Mouse (Mus musculus): Measurements from ENCODE around the gene Zfr. TPM values are rescaled to one million over a fixed set of nuclear protein-coding genes. Genes with fewer than 3 reads are reported as not detected.
"Not testable (repeated sequence)": the region's sequence is repeated elsewhere in the genome, so short reads cannot be mapped to it uniquely, and the experiment has no call there.

The Zfr gene
- polyA plus RNA-seq, 1 experiment from 2014 or later, result 85.9 TPM

DNA sequence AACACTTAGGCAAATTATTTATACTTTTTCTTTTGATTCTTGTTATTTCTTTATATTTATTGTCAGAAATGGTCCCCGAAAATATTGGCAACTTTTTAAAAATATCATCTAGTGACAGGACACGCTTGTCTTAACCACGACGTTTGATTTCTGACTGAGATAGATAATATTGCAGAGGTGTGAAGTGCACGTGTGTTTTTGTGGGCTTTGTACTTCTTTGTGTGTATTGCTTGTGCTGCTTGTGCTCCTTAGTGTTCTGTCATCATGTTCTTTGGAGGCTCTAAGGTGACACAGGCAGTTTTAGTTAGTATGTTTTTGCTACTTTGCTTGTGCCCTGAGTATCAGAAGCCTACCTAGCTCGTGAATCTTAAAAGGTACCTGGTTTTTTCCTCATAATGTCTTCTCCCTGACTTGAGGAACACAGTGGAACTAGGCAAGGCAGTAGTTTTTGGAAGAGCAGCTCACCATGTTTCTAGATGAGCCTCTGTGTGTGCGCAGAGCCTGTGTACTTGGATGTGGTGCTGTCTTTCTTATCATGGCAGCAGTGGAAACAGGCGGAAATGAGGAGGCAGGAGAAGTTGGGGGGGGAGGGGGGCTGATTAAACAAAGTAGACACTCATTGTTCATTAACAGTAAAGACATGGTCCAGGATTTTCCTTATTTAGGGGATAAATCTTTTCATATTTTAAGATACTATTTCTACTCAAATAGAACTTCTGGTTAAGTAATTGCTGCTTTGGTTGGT, 23.5 kb downstream of the Zfr start:
- Histone ChIP-seq H3K4me2 (ENCODE audit: low read depth, low read length) (no peak overlapping the region), H3K27ac (ENCODE audit: low read length) (no peak overlapping the region), H3K9me3 (replicated peaks; ENCODE audit: control insufficient read depth, low read length) (no peaks in the 10 kb centered on the region), H3K4me1 (ENCODE audit: control insufficient read depth, insufficient read depth, low read length) (no peaks in the 10 kb centered on the region), H3K27me3 (ENCODE audit: control insufficient read depth, insufficient read depth, low read length) (no peaks in the 10 kb centered on the region), H3K4me3 (replicated peaks; ENCODE audit: low read length) (no peak overlapping the region), H3K9ac (ENCODE audit: low read length) (no peak overlapping the region), H3K36me3 (ENCODE audit: control insufficient read depth, insufficient read depth, low read length) (peaks cover 3% of the 10 kb centered on the region; the same call in 1 of the 2 replicates)
- 80% methylated on average over 8 of the region's 8 CpGs for WGBS
- no peak for ATAC-seq (ENCODE audit: insufficient read depth, low FRiP score)

DNA sequence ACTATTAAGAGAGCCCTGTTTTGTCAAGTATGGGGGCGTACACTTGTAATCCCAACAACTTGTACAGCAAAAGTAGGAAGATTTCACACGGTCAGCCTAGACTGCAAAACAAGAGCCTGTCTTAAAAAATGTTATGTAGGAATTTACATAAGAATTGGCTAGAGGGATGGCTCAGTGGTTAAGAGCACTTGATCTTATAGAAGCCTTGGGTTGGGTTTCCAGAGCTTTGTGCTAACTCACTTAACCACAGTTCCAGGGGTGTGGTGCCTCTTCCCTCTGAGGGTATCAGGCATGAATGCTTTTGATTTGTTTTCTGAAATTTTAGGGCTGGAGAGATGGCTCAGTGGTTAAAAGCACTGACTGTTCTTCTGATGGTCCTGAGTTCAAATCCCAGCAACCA, 29.8 kb downstream of the Zfr start:
- Histone ChIP-seq H3K36me3 (ENCODE audit: control insufficient read depth, insufficient read depth, low read length) (peaks cover 18% of the 10 kb centered on the region; the same call in 1 of the 2 replicates), H3K4me3 (replicated peaks; ENCODE audit: low read length) (no peak overlapping the region), H3K9ac (ENCODE audit: low read length) (no peak overlapping the region), H3K4me1 (ENCODE audit: control insufficient read depth, insufficient read depth, low read length) (no peaks in the 10 kb centered on the region), H3K27me3 (ENCODE audit: control insufficient read depth, insufficient read depth, low read length) (no peaks in the 10 kb centered on the region), H3K27ac (ENCODE audit: low read length) (no peak overlapping the region), H3K4me2 (ENCODE audit: low read depth, low read length) (no peak overlapping the region), H3K9me3 (replicated peaks; ENCODE audit: control insufficient read depth, low read length) (no peaks in the 10 kb centered on the region)
- WGBS, result 96% methylated on average over 2 of the region's 2 CpGs
- no peak for ATAC-seq (ENCODE audit: insufficient read depth, low FRiP score)

DNA sequence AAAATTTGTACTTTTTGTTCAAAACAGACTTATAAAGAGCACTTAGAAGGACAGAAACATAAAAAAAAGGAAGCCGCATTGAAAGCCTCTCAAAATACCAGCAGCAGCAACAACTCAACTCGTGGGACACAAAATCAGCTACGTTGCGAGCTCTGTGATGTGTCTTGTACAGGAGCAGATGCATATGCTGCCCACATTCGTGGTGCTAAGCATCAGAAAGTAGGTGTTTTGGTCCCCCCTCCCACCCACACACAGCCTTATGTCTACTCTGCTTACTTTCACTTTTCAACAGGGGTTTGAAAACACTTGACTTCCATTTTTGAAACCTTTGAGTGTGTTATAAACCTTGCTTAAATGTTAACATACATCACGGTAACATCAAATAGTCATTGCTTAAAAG, 31.9 kb downstream of the Zfr start:
- no peak overlapping the region for H3K27ac ChIP-seq (ENCODE audit: low read length)
- no peak overlapping the region for H3K4me3 ChIP-seq (replicated peaks; ENCODE audit: low read length)
- no peak overlapping the region for H3K9ac ChIP-seq (ENCODE audit: low read length)
- H3K4me2 ChIP-seq (ENCODE audit: low read depth, low read length), result no peak overlapping the region
- H3K4me1 ChIP-seq (ENCODE audit: control insufficient read depth, insufficient read depth, low read length), result no peaks in the 10 kb centered on the region
- no peak for ATAC-seq (ENCODE audit: insufficient read depth, low FRiP score)
- peaks cover 22% of the 10 kb centered on the region; the same call in 1 of the 2 replicates for H3K36me3 ChIP-seq (ENCODE audit: control insufficient read depth, insufficient read depth, low read length)
- H3K9me3 ChIP-seq (replicated peaks; ENCODE audit: control insufficient read depth, low read length), result no peaks in the 10 kb centered on the region
- no peaks in the 10 kb centered on the region for H3K27me3 ChIP-seq (ENCODE audit: control insufficient read depth, insufficient read depth, low read length)
- 82% methylated on average over 6 of the region's 6 CpGs for WGBS

DNA sequence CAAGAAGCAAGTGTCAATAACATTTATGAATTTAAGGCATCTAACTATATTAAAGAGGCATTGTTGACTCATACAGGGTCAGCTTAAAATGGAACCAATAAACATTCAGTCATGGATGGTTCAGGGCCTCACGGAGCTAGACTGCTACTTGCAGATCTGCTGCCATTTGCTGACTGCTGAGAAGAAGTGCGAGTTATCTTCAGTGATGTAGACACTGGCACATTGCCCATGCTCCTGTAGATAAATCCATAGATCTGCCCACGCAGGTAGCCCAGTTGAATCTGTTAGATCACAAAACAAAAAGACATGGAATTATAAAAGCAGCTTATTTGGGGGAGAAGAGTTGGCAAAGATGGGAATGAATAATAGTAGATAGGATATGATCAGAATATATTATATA, 36.1 kb downstream of the Zfr start:
- WGBS, result 77% methylated on average over 3 of the region's 3 CpGs
- Histone ChIP-seq H3K27ac (ENCODE audit: low read length) (no peak overlapping the region), H3K4me1 (ENCODE audit: control insufficient read depth, insufficient read depth, low read length) (no peaks in the 10 kb centered on the region), H3K9me3 (replicated peaks; ENCODE audit: control insufficient read depth, low read length) (no peaks in the 10 kb centered on the region), H3K36me3 (ENCODE audit: control insufficient read depth, insufficient read depth, low read length) (peaks cover 24% of the 10 kb centered on the region), H3K27me3 (ENCODE audit: control insufficient read depth, insufficient read depth, low read length) (no peaks in the 10 kb centered on the region), H3K9ac (ENCODE audit: low read length) (no peak overlapping the region), H3K4me3 (replicated peaks; ENCODE audit: low read length) (no peak overlapping the region), H3K4me2 (ENCODE audit: low read depth, low read length) (no peak overlapping the region)
- ATAC-seq (ENCODE audit: insufficient read depth, low FRiP score), result no peak

DNA sequence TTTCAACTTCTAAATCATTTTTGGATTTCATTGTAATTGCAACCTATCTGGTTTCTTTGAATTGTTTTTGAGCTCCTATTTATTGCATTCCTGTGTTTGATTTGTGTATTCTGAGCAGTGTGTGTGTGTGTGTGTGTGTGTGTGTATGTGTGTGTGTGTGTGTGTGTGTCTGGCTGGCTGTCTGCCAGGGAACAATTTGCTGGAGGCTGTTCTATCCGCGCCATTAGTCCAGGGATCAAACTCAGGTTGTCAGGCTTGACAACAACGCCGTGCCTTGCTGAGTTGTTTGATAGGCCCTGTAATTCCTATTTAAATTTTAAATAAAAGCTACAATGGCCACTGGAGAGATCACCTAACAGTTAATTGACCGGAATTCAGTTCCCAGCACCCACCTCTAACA, 60.5 kb downstream of the Zfr start:
- ATAC-seq (ENCODE audit: insufficient read depth, low FRiP score), result no peak
- Histone ChIP-seq H3K27me3 (ENCODE audit: control insufficient read depth, insufficient read depth, low read length) (no peaks in the 10 kb centered on the region), H3K9me3 (replicated peaks; ENCODE audit: control insufficient read depth, low read length) (no peaks in the 10 kb centered on the region), H3K4me3 (replicated peaks; ENCODE audit: low read length) (no peak overlapping the region), H3K27ac (ENCODE audit: low read length) (no peak overlapping the region), H3K9ac (ENCODE audit: low read length) (no peak overlapping the region), H3K4me1 (ENCODE audit: control insufficient read depth, insufficient read depth, low read length) (no peaks in the 10 kb centered on the region), H3K4me2 (ENCODE audit: low read depth, low read length) (no peak overlapping the region), H3K36me3 (ENCODE audit: control insufficient read depth, insufficient read depth, low read length) (peaks cover 27% of the 10 kb centered on the region; the same call in 1 of the 2 replicates)
- WGBS, result 84% methylated on average over 5 of the region's 5 CpGs

DNA sequence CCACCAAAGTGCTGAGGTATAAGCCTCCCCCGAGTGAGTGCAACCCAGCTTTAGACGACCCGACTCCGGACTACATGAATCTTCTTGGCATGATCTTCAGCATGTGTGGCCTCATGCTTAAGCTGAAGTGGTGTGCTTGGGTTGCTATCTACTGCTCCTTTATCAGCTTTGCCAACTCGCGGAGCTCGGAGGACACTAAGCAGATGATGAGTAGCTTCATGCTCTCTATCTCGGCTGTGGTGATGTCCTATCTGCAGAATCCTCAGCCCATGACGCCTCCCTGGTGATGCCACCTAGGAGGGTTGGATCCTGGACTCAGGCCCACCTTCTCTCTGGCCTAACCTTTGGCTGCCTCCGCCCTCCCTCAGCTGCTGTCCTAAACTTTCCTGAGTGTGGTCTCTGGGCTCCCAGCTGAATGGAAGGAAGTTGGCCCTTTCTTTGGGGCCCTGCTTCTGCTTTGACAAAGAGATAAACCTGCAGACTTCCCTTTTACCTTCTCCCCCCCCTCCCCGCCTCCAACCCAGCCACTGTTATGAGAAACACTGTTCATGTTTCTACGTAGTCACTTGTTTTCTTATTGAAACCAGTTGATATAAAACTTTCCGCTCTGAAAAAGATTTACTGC, 63.7 kb downstream of the Zfr start:
- not testable (repeated sequence) for H3K27me3 ChIP-seq (ENCODE audit: control insufficient read depth, insufficient read depth, low read length); H3K9ac ChIP-seq (ENCODE audit: low read length); H3K27ac ChIP-seq (ENCODE audit: low read length); H3K9me3 ChIP-seq (replicated peaks; ENCODE audit: control insufficient read depth, low read length); ATAC-seq (ENCODE audit: insufficient read depth, low FRiP score); H3K4me3 ChIP-seq (replicated peaks; ENCODE audit: low read length); H3K4me1 ChIP-seq (ENCODE audit: control insufficient read depth, insufficient read depth, low read length); H3K4me2 ChIP-seq (ENCODE audit: low read depth, low read length)
- H3K36me3 ChIP-seq (ENCODE audit: control insufficient read depth, insufficient read depth, low read length), result peaks cover 15% of the 10 kb centered on the region; the same call in 1 of the 2 replicates
- WGBS, result 88% methylated on average over 13 of the region's 13 CpGs

DNA sequence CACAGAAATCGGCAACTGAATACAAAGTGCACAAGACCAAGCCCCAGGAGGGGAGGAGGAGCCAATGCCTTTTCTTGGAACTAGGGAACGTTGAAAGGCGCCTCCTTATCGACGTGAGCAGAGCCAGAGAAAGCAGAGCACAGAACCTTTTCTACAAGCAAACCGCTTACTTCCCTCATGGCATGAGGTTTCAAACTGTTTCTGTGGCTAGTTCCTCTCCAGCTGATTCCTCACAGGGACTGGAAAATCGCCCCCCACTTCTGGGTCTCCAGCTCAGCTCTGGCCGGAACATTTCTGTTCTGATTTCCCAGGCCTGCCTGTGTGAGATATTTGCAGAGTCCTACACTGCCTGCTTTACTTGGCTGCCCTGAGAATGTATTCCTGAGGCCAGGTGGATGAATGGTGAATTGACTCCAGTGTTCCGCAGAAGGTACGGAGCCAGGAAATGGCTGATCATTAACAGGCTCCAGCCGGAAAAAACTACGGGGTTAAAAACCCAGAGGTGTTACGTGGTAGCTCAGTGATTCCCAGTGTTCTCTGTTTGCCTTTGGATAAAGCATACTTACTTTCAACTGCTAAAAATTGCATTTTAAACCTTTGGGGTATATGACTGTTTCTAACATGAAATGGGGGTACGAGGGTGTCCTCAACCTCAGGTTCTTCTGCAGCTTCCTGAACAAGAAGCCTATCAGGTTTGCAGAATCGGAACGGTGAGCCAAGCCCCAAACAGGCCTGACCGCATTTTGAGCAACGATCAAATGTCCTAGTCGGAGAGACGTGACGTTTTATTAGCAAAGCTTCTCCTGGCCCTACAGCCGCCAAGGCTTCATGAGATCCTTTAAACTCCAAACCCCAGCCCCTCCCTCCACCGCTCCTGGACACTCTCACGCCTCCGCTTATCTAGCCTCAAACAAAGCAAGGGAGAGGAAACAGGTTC, 76.5 kb downstream of the Zfr start:
- 19% methylated on average over 25 of the region's 25 CpGs for WGBS
- H3K4me1 ChIP-seq (ENCODE audit: control insufficient read depth, insufficient read depth, low read length), result peaks cover 20% of the 10 kb centered on the region
- H3K9ac ChIP-seq (ENCODE audit: low read length), result peak overlapping the region; percentile 61
- H3K9me3 ChIP-seq (replicated peaks; ENCODE audit: control insufficient read depth, low read length), result no peaks in the 10 kb centered on the region
- peak overlapping the region; percentile 94 for H3K27ac ChIP-seq (ENCODE audit: low read length)
- H3K27me3 ChIP-seq (ENCODE audit: control insufficient read depth, insufficient read depth, low read length), result no peaks in the 10 kb centered on the region
- ATAC-seq (ENCODE audit: insufficient read depth, low FRiP score), result peak; percentile 74
- H3K36me3 ChIP-seq (ENCODE audit: control insufficient read depth, insufficient read depth, low read length), result 0 out of 2 replicates have a peak, but pooled peaks cover 4% of the 10 kb centered on the region
- peak overlapping the region; percentile 49 for H3K4me2 ChIP-seq (ENCODE audit: low read depth, low read length)
- H3K4me3 ChIP-seq (replicated peaks; ENCODE audit: low read length), result peak overlapping the region; percentile 20

DNA sequence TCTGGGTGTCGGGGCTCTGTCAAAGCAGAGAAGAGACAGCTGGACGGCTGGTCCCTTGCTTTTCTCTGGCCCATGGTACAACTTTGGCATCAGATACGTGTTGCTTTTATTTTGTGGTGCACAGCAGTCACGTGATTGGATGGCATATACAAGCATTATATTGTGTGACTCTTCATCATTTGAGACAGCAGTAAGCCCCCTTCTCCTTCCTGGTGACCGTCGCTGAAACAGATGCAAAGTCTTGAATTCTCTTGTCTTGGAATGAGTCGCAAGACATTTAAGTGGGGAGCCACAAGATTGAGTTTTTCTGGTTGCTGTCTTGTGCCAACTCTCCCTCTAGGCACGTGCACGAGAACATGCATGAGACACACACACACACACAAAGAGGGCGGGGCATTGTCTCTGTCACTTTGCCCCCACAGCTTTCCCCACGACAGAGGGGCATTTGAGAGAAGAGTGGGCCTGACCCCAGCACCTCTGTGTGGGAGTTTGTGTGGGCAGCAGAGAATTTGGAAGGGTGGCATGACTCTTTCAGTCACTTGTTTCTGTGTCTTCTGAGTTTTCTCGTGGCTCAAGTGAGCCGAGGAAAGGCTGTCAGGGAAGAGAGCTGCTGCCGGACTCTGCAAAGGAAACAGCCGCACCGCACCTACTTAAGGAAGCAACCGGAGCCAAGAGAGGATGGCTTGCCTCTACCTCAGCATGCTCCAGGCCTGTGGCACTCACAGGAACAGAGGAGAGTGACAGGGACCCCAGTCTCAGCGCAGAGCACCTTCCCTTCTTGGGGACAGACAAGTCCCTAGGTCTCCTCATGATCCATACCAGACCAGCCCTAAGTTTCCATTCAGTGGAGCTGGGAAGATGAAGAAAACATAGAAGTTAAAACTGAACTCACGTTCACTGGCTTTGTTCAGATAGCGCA, 77.4 kb downstream of the Zfr start:
- WGBS, result 37% methylated on average over 20 of the region's 20 CpGs
- Histone ChIP-seq H3K4me3 (replicated peaks; ENCODE audit: low read length) (peak overlapping the region; percentile 20), H3K27me3 (ENCODE audit: control insufficient read depth, insufficient read depth, low read length) (no peaks in the 10 kb centered on the region), H3K4me2 (ENCODE audit: low read depth, low read length) (peak overlapping the region; percentile 49), H3K4me1 (ENCODE audit: control insufficient read depth, insufficient read depth, low read length) (peaks cover 20% of the 10 kb centered on the region), H3K9ac (ENCODE audit: low read length) (peak overlapping the region; percentile 61), H3K36me3 (ENCODE audit: control insufficient read depth, insufficient read depth, low read length) (0 out of 2 replicates have a peak, but pooled peaks cover 4% of the 10 kb centered on the region), H3K9me3 (replicated peaks; ENCODE audit: control insufficient read depth, low read length) (no peaks in the 10 kb centered on the region), H3K27ac (ENCODE audit: low read length) (peak overlapping the region; percentile 94)
- ATAC-seq (ENCODE audit: insufficient read depth, low FRiP score), result no peak

Data from stomach, embryonic 16.5 days (tissue).